Mouse (Mus musculus) liver, postnatal 0 days (tissue): ENCODE results near the gene Gabrg3.

Experiments used
- CTCF ChIP-seq: sonication (generic); IDR thresholded peaks from 2 replicates; pipeline ENCODE4 v1.5.1; 2016; ENCODE audit warnings: antibody characterized with exemption, low read depth
- EP300 ChIP-seq: IDR thresholded peaks from 2 replicates; pipeline ENCODE4 v1.6.1; 2016; ENCODE audit warnings: antibody characterized with exemption, low read depth, mild to moderate bottlenecking

DNA sequence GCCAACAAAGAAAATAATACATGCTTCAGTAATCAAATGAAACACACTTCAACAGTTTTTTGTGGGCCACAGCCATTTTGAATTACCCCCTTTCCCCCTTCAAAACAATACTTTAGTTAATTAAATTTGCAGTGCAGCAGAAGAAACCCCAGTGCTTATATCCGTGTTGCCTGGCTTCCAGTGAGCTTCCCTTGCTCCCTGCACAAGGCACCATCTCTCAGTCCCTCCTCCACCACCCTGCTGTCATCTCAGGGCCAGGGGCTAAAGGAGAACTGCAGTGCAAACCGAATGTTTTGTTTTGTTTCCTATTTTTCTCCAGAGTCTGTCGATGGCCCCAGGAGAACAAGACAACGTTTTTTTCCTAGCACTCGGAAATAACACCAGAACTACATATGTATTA lies 233.2 kb downstream of the Gabrg3 start:
- TF ChIP-seq EP300 = no peak
- TF ChIP-seq CTCF = no peak
